Mouse (Mus musculus) heart, postnatal 4 days (tissue): ENCODE results near the gene Socs1. TPM values are rescaled to one million over a fixed set of nuclear protein-coding genes. Genes with fewer than 3 reads are reported as not detected.
"Not testable (repeated sequence)": the region's sequence is repeated elsewhere in the genome, so short reads cannot be mapped to it uniquely, and the experiment has no call there.

Experiments
- DNase-seq: peaks from one replicate; pipeline ENCODE4 v3.0.0; 2021
- total RNA-seq, 2 experiments: library from RNA; stranded (reverse); gene quantifications; 2 replicates each; pipeline ENCODE4 v1.2.3; 2021

Gene Socs1
- 1 to 10 TPM; 1.6 TPM for total RNA-seq

DNA sequence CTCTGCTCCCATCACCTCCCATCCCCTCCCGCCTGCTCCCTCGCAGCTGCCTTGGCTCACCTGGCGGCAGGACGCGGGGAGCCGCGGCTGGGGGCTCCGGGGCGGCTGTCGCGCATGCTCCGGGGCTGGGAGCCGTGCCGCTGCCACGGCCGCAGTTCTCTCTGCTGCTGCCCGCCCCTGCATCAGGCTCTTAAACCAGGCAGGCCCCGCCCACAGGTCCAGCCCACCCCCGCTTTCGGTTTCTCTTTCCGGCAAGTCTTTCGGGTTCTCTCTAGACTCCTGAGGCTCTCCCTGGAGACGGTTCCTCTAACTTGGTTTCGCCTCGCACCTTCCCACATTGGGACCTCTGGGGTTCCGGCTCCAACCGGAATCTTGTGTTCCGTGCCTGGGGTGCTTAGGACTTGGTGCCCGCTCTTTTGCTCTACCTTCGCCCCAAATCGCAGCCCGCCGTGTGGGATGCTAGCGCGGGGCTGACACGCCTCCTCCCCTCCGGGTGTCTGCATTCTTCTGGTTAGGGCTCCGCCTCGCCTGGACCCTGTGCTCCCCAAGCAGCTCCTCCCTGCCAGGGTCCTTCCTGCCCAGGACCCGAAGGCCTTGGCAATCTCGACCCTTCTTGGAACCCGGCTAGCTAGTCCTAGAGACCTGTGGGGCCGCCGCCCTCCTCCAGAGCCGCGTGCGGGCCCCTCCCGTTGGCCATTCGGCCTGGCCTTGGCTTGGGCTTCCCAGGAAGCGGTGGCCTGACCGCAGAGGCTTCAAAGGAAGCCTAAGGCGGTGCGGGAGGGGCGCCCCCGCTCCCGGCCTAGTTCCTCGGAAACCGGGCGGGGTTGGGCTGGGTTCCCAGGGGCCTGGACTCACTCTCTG lies at the start of gene Socs1:
Gene Socs1 (minus strand): TSS at position 166 of the 861 bp plus-strand sequence.
- peak; percentile 90 for DNase-seq

DNA sequence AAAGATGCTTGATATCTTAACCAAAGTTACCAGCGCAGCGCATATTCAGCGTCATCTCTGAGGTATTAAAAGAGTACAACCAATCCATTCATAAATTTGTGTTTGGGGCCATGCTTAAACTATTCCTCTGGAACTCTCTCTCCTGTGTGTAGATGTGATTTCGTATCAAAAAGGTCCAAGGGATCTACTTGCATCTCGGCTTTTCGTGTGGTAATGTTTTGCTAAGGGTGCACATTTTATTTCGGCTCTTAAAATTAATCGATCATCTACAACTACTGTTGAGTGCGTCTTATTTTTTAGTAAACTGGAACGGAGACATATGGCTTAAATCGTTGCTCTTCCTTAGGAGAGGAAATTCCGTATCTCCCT lies 49.2 kb upstream of the Socs1 start:
- DNase-seq: no peak

DNA sequence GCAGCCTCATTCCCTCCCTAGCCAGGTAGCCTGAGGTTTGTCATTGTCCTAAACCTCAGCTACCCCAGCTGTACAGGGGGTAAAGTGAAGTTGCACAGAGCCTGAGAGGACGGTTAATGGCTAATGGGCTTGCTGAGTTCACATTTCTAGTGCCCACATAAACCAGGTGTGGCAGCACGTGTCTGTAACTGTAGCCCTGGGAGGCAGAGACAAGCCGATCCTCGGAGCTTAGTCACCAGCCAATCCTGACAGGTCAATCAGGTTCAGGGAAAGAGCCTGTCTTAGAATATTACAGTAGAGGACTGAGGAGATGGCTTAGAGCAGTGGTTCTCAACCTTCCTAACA lies 43.1 kb upstream of the Socs1 start:
- DNase-seq: no peak

DNA sequence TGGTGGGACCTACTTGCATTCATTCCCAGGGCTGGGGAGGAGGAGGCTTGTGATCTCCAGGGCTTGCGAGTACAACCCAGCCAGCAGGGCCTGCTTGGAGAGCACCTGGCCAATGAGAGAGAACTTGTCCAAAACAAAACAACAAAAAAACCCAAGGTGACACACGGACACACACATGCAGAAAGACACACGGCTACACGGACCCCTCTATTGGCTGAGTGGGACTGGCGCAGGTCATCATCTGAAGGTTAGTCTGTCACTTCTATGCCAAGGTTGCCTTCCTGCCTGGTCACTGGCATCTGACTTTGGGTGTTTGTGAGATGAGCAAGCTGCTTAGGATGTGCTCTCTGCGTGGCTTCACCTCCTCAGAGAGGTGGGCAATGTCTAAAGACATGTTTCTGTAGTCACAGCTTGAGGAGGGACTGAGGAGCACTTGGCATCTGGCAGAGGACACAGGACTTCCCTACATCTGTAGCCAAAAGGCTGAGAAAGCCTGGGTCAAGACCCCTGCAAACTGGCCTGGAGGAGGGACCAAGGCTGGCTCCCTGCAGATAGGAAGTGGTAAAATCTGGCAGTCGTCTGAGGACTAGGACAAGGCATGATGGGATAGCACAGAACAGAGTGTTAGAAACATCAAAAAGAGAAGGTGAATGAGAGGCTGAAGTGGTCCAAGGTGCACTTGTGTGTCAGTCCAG lies 42.6 kb upstream of the Socs1 start:
- DNase-seq: no peak

DNA sequence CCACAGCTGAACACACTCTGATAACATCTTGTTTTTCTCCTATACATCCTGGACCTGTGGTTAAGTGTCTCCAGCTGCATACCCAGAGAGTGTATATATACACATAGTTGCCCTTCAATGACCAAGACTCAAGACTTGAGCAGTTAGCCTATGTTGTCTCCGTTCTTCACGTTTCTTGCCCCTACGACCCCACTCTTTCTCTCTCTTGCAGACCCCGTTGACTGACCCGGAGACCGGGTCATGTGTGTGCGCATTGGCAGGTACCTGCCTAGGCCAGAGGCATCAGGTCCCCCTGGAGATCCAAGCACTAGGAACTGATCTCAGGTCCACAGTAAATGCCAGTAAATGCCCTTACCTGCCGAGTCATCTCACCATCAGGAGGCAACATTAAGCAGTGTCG lies 41.9 kb upstream of the Socs1 start:
- no peak for DNase-seq

DNA sequence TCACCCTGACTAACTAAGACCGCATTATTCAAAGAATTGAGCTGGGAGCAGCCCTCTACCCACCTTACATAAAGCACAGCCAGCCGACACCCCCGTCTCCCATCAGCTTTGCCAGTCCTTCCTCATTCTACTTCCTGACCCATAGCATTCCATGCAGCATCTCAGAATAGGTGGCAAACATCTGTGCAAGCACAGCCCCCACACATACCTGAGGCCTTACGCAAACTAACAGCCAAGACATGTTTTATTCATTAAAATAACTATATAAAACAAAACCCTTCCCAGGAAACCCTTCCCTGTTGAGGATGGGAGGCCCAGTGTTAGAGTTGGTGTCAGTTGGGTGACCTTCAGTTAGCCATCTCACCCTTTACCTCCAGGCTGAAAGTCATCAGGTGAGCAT lies 40.5 kb upstream of the Socs1 start:
- DNase-seq: no peak

DNA sequence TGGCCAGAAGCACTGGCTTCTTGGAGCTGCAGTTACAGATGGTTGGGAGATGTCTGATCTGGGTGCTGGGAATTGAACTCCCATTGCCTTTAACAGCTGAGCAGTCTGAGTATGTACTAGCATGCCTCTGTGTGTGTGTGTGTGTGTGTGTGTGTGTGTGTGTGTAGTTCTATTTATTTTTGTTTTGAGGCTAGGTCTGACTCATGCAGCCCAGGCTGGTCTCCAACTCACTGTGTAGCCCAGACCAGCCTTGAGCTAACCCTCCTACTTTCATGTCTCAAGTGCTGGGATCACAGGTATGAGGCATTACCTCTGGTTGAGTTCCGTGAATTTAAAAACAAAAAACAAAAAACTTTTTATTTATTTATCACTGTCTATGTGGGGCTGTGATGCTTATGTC lies 39.2 kb upstream of the Socs1 start:
- DNase-seq: no peak

DNA sequence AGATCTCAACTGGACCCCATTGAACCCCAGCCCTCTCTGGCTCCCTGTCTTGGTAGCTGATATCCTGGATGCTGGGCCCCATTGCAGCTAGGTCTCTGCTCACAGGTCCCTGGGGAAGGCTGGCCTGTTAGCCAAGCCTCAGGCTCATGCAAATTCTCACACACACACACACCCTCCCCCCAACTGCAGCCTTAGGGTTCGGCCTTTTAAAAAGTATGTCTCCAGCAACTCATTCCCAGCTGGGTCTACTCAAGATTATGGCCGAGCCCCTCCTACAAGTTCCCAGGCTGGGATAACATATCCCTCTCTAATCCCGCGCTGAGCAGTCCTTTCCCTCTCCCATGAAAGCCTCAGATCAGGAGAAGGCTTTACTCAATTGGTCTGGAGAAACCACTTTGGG lies 36.1 kb upstream of the Socs1 start:
- no peak for DNase-seq

DNA sequence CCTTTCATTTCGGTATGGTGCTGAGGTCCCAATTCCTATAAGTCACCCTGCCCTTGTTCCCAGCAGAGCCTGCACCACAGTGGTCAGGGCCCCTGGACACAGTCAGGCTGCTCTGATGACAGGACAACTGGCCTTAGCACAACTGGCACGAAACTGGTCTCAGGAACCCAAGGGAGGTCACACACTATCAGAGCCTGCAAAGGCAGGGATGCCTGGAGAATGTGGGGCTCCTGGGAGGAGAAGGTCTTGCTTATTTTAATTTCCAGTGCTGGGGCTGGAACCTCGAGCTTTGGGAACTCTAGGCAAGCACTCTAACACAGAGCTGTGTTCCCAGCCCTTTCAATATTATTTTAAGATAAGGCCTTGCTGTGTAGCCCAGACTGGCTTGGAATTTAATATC lies 34.6 kb upstream of the Socs1 start:
- DNase-seq: no peak

DNA sequence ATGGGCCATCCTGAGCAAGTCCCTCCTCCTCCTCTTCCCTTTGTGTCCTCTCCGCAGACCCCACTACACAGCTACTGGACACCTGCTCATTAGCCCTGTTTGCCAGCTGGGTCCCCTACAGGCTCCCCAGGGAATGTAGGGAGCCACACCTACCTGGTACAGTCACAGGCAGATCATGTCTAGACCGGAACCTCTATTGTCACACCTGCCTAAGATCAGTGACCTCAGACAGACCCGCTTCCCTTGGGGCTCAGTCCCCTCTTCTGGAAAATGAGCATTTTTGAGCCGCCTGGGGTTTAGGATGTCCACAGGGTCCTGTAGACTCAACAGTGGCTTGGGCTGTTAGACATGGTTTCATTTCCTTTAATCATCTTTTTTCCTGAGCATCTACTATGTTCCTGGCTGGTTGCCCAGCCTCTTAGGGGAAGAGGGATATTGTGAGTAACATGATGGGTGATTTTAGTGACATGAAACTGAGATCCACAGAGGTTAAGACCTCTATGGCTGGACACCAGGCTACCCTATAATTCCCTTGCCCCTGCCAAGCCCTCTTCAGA lies 33.3 kb upstream of the Socs1 start:
- DNase-seq: no peak

DNA sequence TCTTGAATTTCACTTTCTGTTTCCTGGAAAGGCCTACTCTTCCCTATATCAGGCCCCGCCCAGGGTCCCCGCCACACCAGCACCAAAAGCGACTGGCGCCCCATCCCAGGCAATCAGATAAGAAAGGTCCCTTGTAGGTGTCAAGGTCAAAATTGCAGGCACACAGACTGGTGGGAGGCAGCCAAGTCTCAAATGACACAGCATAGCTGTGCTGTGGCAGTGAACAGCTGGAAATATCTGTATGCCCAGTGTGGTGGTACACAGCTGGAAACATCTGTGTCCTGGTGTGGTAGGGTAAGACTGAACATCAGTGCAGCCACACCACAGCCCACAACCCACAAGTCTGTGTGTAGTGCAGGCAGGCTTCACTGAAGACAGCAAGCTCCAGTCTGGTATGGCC lies 29.5 kb upstream of the Socs1 start:
- DNase-seq: no peak

DNA sequence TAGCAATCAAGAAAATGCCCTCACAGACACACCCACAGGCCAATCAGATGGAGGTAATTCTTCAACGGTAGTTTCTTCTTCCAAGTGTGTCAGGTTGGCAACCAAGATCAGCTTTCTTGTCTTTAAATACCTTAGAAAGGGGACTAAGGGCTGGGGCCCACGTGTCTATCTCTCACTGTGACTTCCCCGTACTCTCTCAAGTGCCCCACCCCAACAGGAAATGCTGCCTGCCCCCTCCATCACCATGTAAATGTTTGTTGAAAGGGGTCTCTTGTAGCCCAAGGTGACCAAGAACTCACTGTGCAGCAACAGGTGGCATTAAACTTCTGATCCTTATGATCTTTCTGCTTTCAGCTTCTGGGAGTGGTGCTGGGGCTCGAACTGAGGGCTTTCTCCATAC lies 28.4 kb upstream of the Socs1 start:
- no peak for DNase-seq

DNA sequence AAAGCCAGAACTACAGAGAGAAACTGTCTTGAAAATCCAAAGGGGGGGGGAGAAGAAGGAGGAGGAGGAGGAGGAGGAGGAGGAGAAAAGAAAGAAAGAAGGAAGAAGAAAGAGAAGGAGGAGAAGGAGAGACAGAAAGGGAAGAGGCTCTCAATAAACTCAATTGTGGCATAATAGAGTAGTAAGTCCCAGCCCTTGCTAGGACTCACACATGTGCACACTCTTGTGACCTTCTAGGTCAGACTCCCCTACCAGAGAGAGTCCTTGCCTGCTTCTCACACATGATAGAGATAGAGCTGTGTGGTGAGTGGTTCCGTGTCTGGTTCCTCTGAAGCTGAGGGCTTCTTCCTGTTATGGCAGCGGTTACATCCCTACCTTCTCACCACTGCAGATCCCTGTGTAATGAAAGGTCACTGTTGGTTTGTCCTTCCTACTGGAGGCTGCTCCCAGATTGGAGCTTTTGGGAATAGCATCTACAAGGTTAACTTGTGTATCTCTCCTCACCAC lies 27.6 kb upstream of the Socs1 start, which contains the start of gene Gm11172:
Gene Gm11172 (plus strand): TSS at position 51 of the 507 bp plus-strand sequence.
- DNase-seq: no peak

DNA sequence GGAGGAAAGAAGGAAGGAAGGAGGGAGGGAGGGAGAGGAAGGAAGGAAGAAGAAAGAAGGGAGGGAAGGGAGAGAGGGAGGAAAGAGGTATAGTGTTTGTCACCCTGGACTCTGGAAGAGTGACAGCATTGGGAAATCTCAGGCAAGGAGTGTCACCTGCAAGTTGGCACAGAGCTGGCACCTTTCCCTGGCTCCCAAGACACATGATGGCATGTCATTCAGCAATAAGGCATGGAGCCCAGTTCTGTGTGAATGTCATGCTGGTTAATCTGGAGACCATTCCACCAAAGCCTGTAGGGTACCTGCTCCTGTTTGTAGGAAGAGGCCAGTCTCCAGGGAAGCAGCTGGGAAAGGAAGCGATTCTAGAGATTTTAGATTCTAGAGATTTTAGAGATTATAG lies 25.0 kb upstream of the Socs1 start:
- DNase-seq: no peak

DNA sequence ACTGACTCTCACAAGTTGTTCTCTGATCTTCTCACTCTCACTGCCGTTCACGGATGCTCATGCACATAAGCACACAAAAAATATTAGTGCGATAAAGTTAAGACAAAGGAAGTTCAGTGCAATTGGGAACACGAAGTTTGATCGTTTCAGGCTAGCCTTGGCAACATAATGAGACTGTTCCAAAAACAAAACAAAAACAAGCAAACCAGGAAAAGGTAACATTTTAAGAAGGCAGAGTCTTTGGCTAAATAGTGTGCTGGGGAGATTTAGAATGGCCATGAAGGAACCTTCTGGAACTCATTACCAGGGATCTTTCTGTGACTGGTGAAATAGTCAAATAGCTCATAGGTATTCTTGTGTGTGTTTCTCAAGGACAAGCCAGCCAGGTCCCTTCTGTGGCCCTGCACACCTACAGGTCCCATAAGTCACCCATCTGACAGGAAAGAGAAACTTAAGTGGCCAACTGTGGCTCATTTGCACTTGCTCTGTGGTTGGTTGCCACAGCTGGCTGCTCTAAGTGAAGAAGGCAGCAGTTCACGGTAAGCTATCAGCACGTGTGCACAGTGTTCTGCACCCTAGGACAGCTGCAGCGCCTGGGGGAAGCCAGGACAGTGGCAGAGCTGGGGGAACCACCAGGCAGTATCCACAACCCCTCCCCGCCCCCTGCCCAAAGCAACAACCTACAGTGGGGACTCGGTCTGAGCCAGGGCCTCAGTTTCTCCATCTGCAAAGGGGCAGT lies 20.6 kb upstream of the Socs1 start, which contains the start of gene Prm1:
Gene Prm1 (minus strand): TSS at position 51 of the 739 bp plus-strand sequence.
- DNase-seq: no peak

DNA sequence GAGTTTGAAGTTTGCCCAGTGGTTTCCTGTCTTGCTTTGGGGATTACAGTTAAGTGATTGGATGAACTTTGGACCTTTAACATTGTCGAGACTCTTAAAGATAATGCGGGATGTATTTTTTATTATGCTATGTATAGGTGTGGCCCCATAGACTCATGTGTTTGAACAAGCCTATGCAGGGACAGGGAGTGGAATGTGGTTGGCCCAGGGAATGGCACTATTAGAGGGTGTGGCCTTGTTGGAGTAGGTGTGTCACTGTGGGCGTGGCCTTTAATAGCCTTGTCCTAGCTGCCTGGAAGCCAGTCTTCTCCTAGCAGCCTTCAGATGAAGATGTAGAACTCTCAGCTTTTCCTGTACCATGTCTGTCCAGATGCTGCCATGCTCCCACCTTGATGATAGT lies 17.1 kb upstream of the Socs1 start:
- not testable (repeated sequence) for DNase-seq

DNA sequence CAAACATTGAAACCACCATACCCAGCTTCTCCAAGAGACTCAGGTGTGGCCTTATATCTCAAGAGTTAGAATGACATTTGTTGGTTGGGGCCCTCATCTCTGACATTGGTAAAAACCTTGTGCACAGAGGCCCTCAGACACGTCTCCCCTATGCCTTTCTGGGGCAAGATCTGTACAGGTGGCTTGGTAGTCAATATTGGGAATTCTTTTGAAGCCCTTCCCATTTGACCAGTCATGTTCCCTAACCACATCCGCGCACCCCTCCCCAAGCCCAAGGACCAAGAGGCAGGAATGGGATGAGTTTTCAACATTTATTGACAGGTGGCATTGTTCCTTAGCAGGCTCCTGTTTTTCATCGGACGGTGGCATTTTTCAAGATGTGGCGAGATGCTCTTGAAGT lies 10.7 kb upstream of the Socs1 start, which contains the start of gene Prm2:
Gene Prm2 (minus strand): TSS at position 101 of the 400 bp plus-strand sequence.
- DNase-seq: no peak

DNA sequence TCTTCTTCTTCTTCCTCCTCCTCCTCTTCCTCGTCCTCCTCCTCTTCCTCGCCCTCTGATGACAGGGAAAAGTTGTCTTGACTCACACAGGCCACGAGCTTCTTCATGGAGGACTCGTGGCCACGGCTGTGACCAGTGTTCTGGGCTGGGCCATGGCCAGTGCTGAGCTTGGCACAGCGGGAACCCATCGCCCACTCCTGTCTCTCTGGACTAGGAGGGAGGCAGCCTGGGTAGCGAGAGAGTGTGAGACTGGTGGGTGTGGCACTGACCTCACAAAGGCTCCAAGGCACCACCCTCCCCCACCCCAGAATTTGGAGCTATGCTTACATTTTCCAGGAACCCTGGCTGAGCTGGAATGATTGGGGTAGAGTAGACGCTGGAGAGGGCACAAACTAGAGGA lies 5.4 kb upstream of the Socs1 start, which contains the start of gene Prm3:
Gene Prm3 (minus strand): TSS at position 213 of the 400 bp plus-strand sequence.
- DNase-seq: no peak

DNA sequence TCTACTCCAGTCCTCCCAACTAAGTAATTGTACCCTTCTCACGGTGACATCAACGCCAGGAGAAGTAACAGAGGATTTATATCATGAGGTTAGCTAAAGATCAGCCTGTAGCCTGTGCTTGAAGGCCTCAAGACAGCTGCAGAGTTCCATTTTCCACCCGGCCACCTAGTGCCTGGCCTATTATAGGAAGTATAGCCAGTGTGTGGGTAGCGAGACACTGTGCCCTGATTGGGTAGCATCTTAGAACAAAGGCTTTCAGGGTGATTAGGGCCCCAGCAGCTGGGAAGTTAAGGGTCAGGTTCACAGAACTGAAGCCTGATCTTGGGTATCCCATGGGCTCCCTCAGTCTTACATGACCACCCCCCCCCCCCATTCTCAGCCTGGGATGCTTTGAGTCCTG lies 3.5 kb upstream of the Socs1 start:
- no peak for DNase-seq

DNA sequence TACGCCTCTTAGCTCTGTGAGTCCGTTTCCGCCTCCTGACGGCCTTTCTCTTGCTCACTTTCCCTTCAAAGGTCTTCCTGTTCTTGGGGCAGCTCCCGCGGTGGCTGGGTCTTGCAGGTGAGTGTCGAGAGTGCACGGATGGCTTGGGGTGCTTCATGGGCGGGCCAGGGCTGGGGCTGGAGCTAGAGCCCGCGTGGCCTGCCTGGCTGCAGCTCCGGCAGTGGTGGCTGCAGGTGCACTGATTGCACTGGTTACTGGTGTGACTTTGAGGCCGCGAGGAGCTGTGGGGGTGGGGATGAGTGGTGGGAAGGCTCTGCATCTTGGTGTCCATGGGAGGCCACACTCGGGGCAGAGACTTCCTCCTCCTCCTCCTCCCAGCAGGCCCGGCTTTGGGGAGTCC lies 2.9 kb upstream of the Socs1 start, which contains the start of gene Tnp2:
Gene Tnp2 (minus strand): TSS at position 390 of the 400 bp plus-strand sequence.
- DNase-seq: no peak

DNA sequence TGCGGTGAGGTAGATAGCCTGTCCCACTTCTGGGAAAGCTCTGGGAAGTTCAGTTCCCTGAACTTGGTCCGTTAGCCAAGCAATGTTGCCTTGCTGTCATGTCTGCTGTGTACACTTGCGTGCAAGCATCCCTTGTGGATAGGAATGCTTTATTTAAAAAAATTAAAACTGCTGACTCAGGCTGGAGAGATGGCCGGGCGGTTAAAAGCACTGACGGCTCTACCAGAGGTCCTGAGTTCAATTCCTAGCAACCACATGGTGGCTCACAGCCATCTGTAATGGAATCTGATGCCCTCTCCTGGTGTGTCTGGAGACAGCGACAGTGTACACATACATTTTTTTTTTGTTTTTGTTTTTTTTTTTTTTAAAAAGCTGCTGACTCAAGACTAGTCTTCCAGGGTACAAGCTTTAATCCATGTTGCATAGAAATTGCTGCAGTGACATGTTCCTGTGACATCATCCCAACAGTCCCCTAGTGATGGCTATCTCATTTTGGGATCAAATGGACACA lies 2.3 kb upstream of the Socs1 start:
- DNase-seq: no peak
